Mouse (Mus musculus) neural tube, embryonic 13.5 days (tissue): Measurements from ENCODE around the gene Adamts15. TPM values are rescaled to one million over a fixed set of nuclear protein-coding genes. Genes with fewer than 3 reads are reported as not detected.

ENCODE experiments used
- ATAC-seq: fragments of 200-750 bp; cut with Nextera tagmentation; 2 replicates; pipeline ENCODE4 v1.8.0; 2017; ENCODE audit warnings: low read depth, mild to moderate bottlenecking, moderate TSS enrichment, moderate library complexity
- H3K27ac ChIP-seq: fragments of 300-500 bp; sonication (generic); replicated peaks from 2 replicates; pipeline ENCODE4 v1.5.1; 2015; ENCODE audit warnings: moderate library complexity, mild to moderate bottlenecking, inconsistent platforms
- H3K27me3 ChIP-seq: fragments of 300-500 bp; sonication (generic); 2 replicates; pipeline ENCODE4 v1.6.1; 2015; ENCODE audit warnings: mild to moderate bottlenecking, inconsistent platforms
- H3K36me3 ChIP-seq: fragments of 300-500 bp; sonication (generic); 2 replicates; pipeline ENCODE4 v1.6.1; 2015; ENCODE audit warnings: mild to moderate bottlenecking, inconsistent platforms
- H3K4me1 ChIP-seq: fragments of 300-500 bp; sonication (generic); replicated peaks from 2 replicates; pipeline ENCODE4 v1.6.1; 2015; ENCODE audit warnings: inconsistent platforms
- H3K4me2 ChIP-seq: fragments of 300-500 bp; sonication (generic); 2 replicates; pipeline ENCODE4 v1.6.1; 2015; ENCODE audit warnings: inconsistent platforms, mild to moderate bottlenecking, moderate library complexity
- H3K4me3 ChIP-seq: fragments of 300-500 bp; sonication (generic); 2 replicates; pipeline ENCODE4 v1.5.1; 2015; ENCODE audit warnings: mild to moderate bottlenecking, inconsistent platforms
- H3K9ac ChIP-seq: fragments of 300-500 bp; sonication (generic); 2 replicates; pipeline ENCODE4 v1.6.1; 2015; ENCODE audit warnings: moderate library complexity, mild to moderate bottlenecking, inconsistent platforms
- H3K9me3 ChIP-seq: fragments of 300-500 bp; sonication (generic); 2 replicates; pipeline ENCODE4 v1.6.1; 2016; ENCODE audit warnings: inconsistent platforms
- WGBS: fragments of 180-500 bp; shearing (Covaris S2); methylation state at CpG from one replicate; pipeline ENCODE4 v1.1.7; 2015; 5-methylcytosine and 5-hydroxymethylcytosine counted together
- polyA plus RNA-seq: library from polyadenylated mRNA; unstranded; fragments of >200 nt; fragmentation: Nextera tagmentation; extraction: Ambion mirVana; gene quantifications from 2 replicates; pipeline ENCODE4 v1.2.1, GENCODE M21; 2015

The Adamts15 gene
- polyA plus RNA-seq, 1 experiment from 2014 or later: 8.8 TPM

- H3K27me3 ChIP-seq: peaks cover 56% of the 10 kb centered on the region
- H3K27ac ChIP-seq: no peak overlapping the region
- H3K36me3 ChIP-seq: no peaks in the 10 kb centered on the region
- H3K9ac ChIP-seq: no peak overlapping the region
- no peak for ATAC-seq
- WGBS: 60% methylated on average over 1 of the region's 1 CpGs
- peaks cover 25% of the 10 kb centered on the region for H3K4me1 ChIP-seq
- no peaks in the 10 kb centered on the region for H3K9me3 ChIP-seq
- H3K4me2 ChIP-seq: no peak overlapping the region
- no peak overlapping the region for H3K4me3 ChIP-seq
These were observed 23.0 kb upstream of the Adamts15 start for GRCm38 (mm10) chr9:30945276-30945675.

GRCm38 (mm10) chr9:30944234-30944633 is 22.0 kb upstream of the Adamts15 start:
- H3K27me3 ChIP-seq: peaks cover 56% of the 10 kb centered on the region
- peak overlapping the region; percentile 97 for H3K4me2 ChIP-seq
- H3K9me3 ChIP-seq: no peaks in the 10 kb centered on the region
- H3K9ac ChIP-seq: no peak overlapping the region
- 10% methylated on average over 1 of the region's 1 CpGs for WGBS
- no peak for ATAC-seq
- H3K4me1 ChIP-seq: peaks cover 20% of the 10 kb centered on the region
- 0 out of 2 replicates have a peak overlapping the region, but pooled peaks have one; percentile 69 for H3K4me3 ChIP-seq
- no peaks in the 10 kb centered on the region for H3K36me3 ChIP-seq
- no peak overlapping the region for H3K27ac ChIP-seq

- peaks cover 59% of the 10 kb centered on the region for H3K27me3 ChIP-seq
- H3K27ac ChIP-seq: no peak overlapping the region
- WGBS: 3% methylated on average over 14 of the region's 14 CpGs
- no peak for ATAC-seq
- no peaks in the 10 kb centered on the region for H3K9me3 ChIP-seq
- H3K36me3 ChIP-seq: no peaks in the 10 kb centered on the region
- peak overlapping the region; percentile 69 for H3K4me3 ChIP-seq
- H3K4me2 ChIP-seq: peak overlapping the region; percentile 97
- H3K4me1 ChIP-seq: peaks cover 20% of the 10 kb centered on the region
- H3K9ac ChIP-seq: peak overlapping the region; percentile 77
These were observed 21.1 kb upstream of the Adamts15 start for GRCm38 (mm10) chr9:30943341-30943740.

- no peaks in the 10 kb centered on the region for H3K36me3 ChIP-seq
- H3K4me3 ChIP-seq: peak within 1 kb of the TSS; percentile 69
- peak within 1 kb of the TSS; percentile 97 for H3K4me2 ChIP-seq
- H3K27ac ChIP-seq: no peak within 1 kb of the TSS
- H3K9me3 ChIP-seq: no peaks in the 10 kb centered on the region
- peak within 1 kb of the TSS; percentile 77 for H3K9ac ChIP-seq
- peak; percentile 89 for ATAC-seq
- peaks cover 58% of the 10 kb centered on the region for H3K27me3 ChIP-seq
- under 1% methylated on average over 91 of the region's 96 CpGs for WGBS
- peaks cover 20% of the 10 kb centered on the region for H3K4me1 ChIP-seq
These were observed 20.5 kb upstream of the Adamts15 start, which contains the start of gene Adamts8 for GRCm38 (mm10) chr9:30942512-30943313. Adamts8 (plus strand) TSS chr9:30942562.

GRCm38 (mm10) chr9:30940328-30940727 is 18.1 kb upstream of the Adamts15 start:
- ATAC-seq: no peak
- 6% methylated on average over 6 of the region's 6 CpGs for WGBS

GRCm38 (mm10) chr9:30936674-30937438 is 14.6 kb upstream of the Adamts15 start:
- WGBS: 37% methylated on average over 9 of the region's 9 CpGs
- Histone ChIP-seq H3K9ac (no peak overlapping the region), H3K27me3 (peaks cover 20% of the 10 kb centered on the region), H3K36me3 (no peaks in the 10 kb centered on the region), H3K4me1 (peaks cover 2% of the 10 kb centered on the region), H3K9me3 (no peaks in the 10 kb centered on the region), H3K4me2 (peak overlapping the region; percentile 32), H3K4me3 (no peak overlapping the region), H3K27ac (no peak overlapping the region)
- ATAC-seq: peak; percentile 82

More at GRCm38 (mm10) chr9:30940328-30940727, 18.1 kb upstream of the Adamts15 start:
- Histone ChIP-seq H3K4me3 (no peak overlapping the region), H3K27me3 (peaks cover 49% of the 10 kb centered on the region), H3K4me2 (no peak overlapping the region), H3K9ac (no peak overlapping the region), H3K9me3 (no peaks in the 10 kb centered on the region), H3K4me1 (peaks cover 20% of the 10 kb centered on the region), H3K27ac (no peak overlapping the region), H3K36me3 (no peaks in the 10 kb centered on the region)

GRCm38 (mm10) chr9:30934827-30935226 is 12.6 kb upstream of the Adamts15 start:
- ATAC-seq: no peak
- WGBS: 55% methylated on average over 6 of the region's 6 CpGs

GRCm38 (mm10) chr9:30932346-30932745 is 10.1 kb upstream of the Adamts15 start:
- H3K36me3 ChIP-seq: no peaks in the 10 kb centered on the region
- H3K27ac ChIP-seq: no peak overlapping the region
- ATAC-seq: no peak
- no peaks in the 10 kb centered on the region for H3K4me1 ChIP-seq
- no peak overlapping the region for H3K4me3 ChIP-seq
- 72% methylated on average over 4 of the region's 4 CpGs for WGBS
- H3K9ac ChIP-seq: no peak overlapping the region
- H3K4me2 ChIP-seq: no peak overlapping the region
- H3K27me3 ChIP-seq: no peaks in the 10 kb centered on the region
- no peaks in the 10 kb centered on the region for H3K9me3 ChIP-seq

More at GRCm38 (mm10) chr9:30934827-30935226, 12.6 kb upstream of the Adamts15 start:
- Histone ChIP-seq H3K36me3 (no peaks in the 10 kb centered on the region), H3K4me2 (no peak overlapping the region), H3K9ac (no peak overlapping the region), H3K9me3 (no peaks in the 10 kb centered on the region), H3K4me3 (no peak overlapping the region), H3K4me1 (no peaks in the 10 kb centered on the region), H3K27ac (no peak overlapping the region), H3K27me3 (peaks cover 6% of the 10 kb centered on the region; the same call in 1 of the 2 replicates)

- no peak overlapping the region for H3K4me3 ChIP-seq
- no peak for ATAC-seq
- H3K27ac ChIP-seq: no peak overlapping the region
- H3K9ac ChIP-seq: no peak overlapping the region
- H3K4me2 ChIP-seq: no peak overlapping the region
- H3K4me1 ChIP-seq: no peaks in the 10 kb centered on the region
- 95% methylated on average over 2 of the region's 2 CpGs for WGBS
- peaks cover 8% of the 10 kb centered on the region; the same call in 1 of the 2 replicates for H3K27me3 ChIP-seq
- H3K36me3 ChIP-seq: no peaks in the 10 kb centered on the region
- no peaks in the 10 kb centered on the region for H3K9me3 ChIP-seq
These were observed 6.5 kb upstream of the Adamts15 start for GRCm38 (mm10) chr9:30928759-30929158.

- Histone ChIP-seq H3K27ac (0 out of 2 replicates have a peak overlapping the region, but pooled peaks have one; percentile 29), H3K4me1 (peaks cover 24% of the 10 kb centered on the region), H3K27me3 (peaks cover 45% of the 10 kb centered on the region), H3K9me3 (no peaks in the 10 kb centered on the region), H3K4me3 (peak overlapping the region; percentile 54), H3K4me2 (peak overlapping the region; percentile 93), H3K36me3 (no peaks in the 10 kb centered on the region), H3K9ac (peak overlapping the region; percentile 72)
- ATAC-seq: peak; percentile 33
- WGBS: 4% methylated on average over 56 of the region's 56 CpGs
These were observed 770 bp downstream of the Adamts15 start for GRCm38 (mm10) chr9:30921261-30922103.

GRCm38 (mm10) chr9:30920736-30921135 is 1.5 kb downstream of the Adamts15 start:
- no peak for ATAC-seq
- Histone ChIP-seq H3K36me3 (no peaks in the 10 kb centered on the region), H3K4me2 (peak overlapping the region; percentile 93), H3K4me3 (peak overlapping the region; percentile 54), H3K4me1 (peaks cover 26% of the 10 kb centered on the region), H3K27me3 (peaks cover 45% of the 10 kb centered on the region), H3K9ac (no peak overlapping the region), H3K27ac (no peak overlapping the region), H3K9me3 (no peaks in the 10 kb centered on the region)
- WGBS: 20% methylated on average over 6 of the region's 6 CpGs
